Mouse (Mus musculus) stomach, embryonic 14.5 days (tissue): Measurements from ENCODE around the gene Fas. TPM values are rescaled to one million over a fixed set of nuclear protein-coding genes. Genes with fewer than 3 reads are reported as not detected.

Experiments used
- ATAC-seq: fragments of 200-750 bp; cut with Nextera tagmentation; 2 replicates; pipeline ENCODE4 v1.8.0; 2017; ENCODE audit warnings: low read depth, moderate TSS enrichment; ENCODE audit not compliant: insufficient number of reproducible peaks, insufficient read depth, low FRiP score
- H3K27ac ChIP-seq: fragments of 300-500 bp; sonication (generic); 2 replicates; pipeline ENCODE4 v1.5.1; 2014; ENCODE audit warnings: mild to moderate bottlenecking, low read length, moderate library complexity, mixed read lengths
- H3K27me3 ChIP-seq: fragments of 300-500 bp; sonication (generic); 2 replicates; pipeline ENCODE4 v1.6.1; 2014; ENCODE audit warnings: low read length, control low read depth, mixed read lengths; ENCODE audit not compliant: control insufficient read depth, insufficient read depth
- H3K36me3 ChIP-seq: fragments of 300-500 bp; sonication (generic); 2 replicates; pipeline ENCODE4 v1.6.1; 2014; ENCODE audit warnings: mild to moderate bottlenecking, control low read depth, low read length, moderate library complexity, mixed read lengths; ENCODE audit not compliant: control insufficient read depth, insufficient read depth
- H3K4me1 ChIP-seq: fragments of 300-500 bp; sonication (generic); 2 replicates; pipeline ENCODE4 v1.6.1; 2014; ENCODE audit warnings: low read length, control low read depth, mixed read lengths; ENCODE audit not compliant: control insufficient read depth, insufficient read depth
- H3K4me2 ChIP-seq: fragments of 300-500 bp; sonication (generic); replicated peaks from 2 replicates; pipeline ENCODE4 v1.6.1; 2014; ENCODE audit warnings: low read depth, low read length, control low read depth
- H3K4me3 ChIP-seq: fragments of 300-500 bp; sonication (generic); 2 replicates; pipeline ENCODE4 v1.5.1; 2014; ENCODE audit warnings: low read depth, low read length, control low read depth
- H3K9ac ChIP-seq: fragments of 300-500 bp; sonication (generic); replicated peaks from 2 replicates; pipeline ENCODE4 v1.6.1; 2014; ENCODE audit warnings: low read depth, mild to moderate bottlenecking, control low read depth, low read length, moderate library complexity, mixed read lengths
- H3K9me3 ChIP-seq: fragments of 300-500 bp; sonication (generic); 2 replicates; pipeline ENCODE4 v1.6.1; 2016; ENCODE audit warnings: low read depth, low read length, control low read depth; ENCODE audit not compliant: control insufficient read depth
- WGBS: fragments of 180-500 bp; shearing (Covaris S2); extraction: QIAGEN DNeasy Blood & Tissue Kit; methylation state at CpG from one replicate; pipeline ENCODE4 v1.1.7; 2014; 5-methylcytosine and 5-hydroxymethylcytosine counted together
- polyA plus RNA-seq: library from polyadenylated mRNA; unstranded; fragments of >200 nt; fragmentation: Nextera tagmentation; extraction: Ambion mirVana; gene quantifications from 2 replicates; pipeline ENCODE4 v1.2.1, GENCODE M21; 2014

Gene Fas
- polyA plus RNA-seq, 1 experiment from 2014 or later: 3.1 TPM

DNA sequence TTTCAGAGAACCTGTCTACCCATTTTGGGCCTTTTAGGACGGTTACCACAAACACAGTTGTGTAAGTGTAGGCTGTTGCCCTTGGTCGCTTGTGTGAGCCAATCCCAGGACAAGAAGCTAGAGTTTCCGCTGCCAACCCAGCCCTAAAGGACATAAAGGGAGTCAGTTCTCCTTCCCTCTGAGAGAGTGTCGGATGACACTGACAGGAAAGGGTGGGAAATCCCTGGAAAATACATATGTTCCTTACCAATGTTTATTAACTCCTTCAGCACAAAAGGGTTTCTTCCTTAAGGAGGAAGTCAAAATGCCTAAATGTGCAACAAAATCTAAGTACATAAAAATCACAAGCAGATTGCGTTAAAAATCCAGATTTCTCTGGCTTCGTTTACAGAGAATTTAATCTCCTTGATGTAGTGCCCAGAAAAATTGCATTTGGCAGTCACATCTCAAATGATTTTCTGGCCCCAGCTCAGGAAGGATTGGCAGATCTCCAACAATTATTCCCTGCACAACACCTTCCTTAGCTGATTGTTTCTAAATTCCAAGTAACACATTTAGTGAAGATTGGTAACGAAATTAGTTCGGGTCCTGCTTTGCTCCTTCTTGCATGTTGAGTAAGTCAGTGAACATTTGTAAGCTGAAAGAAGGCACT, 55.3 kb downstream of the Fas start:
- WGBS: 37% methylated on average over 8 of the region's 8 CpGs
- no peaks in the 10 kb centered on the region for H3K27me3 ChIP-seq
- H3K36me3 ChIP-seq: no peaks in the 10 kb centered on the region
- H3K9ac ChIP-seq: no peak overlapping the region
- H3K4me2 ChIP-seq: no peak overlapping the region
- H3K4me3 ChIP-seq: no peak overlapping the region
- H3K4me1 ChIP-seq: no peaks in the 10 kb centered on the region
- H3K27ac ChIP-seq: no peak overlapping the region; the same call in 1 of the 2 replicates
- ATAC-seq: no peak
- H3K9me3 ChIP-seq: no peaks in the 10 kb centered on the region

DNA sequence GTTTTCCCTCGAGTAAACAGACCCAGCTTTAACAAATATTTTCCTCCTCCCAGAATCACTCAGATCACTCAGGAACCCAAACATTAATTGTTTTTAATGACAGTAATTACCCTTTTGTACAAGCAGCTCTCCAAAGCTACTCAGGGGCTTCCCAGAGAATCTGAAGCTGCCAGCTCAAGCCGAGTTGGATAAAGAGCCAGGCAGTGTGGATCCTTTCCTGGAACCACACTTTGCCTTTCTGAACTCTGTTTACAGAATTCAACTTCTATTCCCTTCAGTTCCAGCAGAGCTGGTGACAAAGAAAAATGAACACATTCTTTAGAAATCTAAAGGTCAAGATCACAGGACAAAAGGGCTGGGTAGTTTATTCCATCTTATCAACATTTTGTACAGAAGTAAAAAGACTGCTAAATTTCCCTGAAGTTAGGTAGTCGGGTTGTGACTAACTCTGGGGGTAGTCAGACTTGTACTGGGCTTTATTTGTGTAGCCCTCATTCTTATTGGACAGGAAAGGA, 62.9 kb downstream of the Fas start:
- no peaks in the 10 kb centered on the region for H3K27me3 ChIP-seq
- no peak overlapping the region for H3K27ac ChIP-seq
- no peak for ATAC-seq
- no peak overlapping the region for H3K4me2 ChIP-seq
- H3K9ac ChIP-seq: no peak overlapping the region
- H3K9me3 ChIP-seq: no peaks in the 10 kb centered on the region
- WGBS: 6% methylated on average over 3 of the region's 3 CpGs
- no peaks in the 10 kb centered on the region for H3K36me3 ChIP-seq
- no peaks in the 10 kb centered on the region for H3K4me1 ChIP-seq
- no peak overlapping the region for H3K4me3 ChIP-seq

DNA sequence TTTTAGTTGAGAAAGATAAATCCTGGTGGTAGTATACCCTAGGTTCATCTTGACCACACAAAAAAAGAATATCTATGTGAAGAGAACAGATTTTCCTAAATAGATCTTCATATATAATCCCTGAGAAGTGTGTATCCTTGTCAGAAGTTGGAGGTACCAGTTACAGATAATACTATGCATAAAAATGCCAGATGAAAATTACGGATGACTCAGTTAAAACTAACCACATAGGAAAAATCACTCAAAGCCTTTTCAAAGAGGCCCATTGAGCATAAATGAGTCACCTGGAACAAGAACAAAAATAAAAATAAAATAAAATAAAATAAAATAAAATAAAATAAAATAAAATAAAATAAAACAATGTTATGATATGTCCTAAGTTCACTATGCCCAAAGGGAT, 72.2 kb downstream of the Fas start:
- no peak overlapping the region for H3K27ac ChIP-seq
- H3K9me3 ChIP-seq: peaks cover 3% of the 10 kb centered on the region; the same call in 1 of the 2 replicates
- no peaks in the 10 kb centered on the region for H3K36me3 ChIP-seq
- ATAC-seq: no peak
- 100% methylated on average over 1 of the region's 1 CpGs for WGBS
- no peak overlapping the region for H3K9ac ChIP-seq
- H3K4me3 ChIP-seq: no peak overlapping the region
- no peaks in the 10 kb centered on the region for H3K27me3 ChIP-seq
- no peaks in the 10 kb centered on the region for H3K4me1 ChIP-seq
- H3K4me2 ChIP-seq: no peak overlapping the region

DNA sequence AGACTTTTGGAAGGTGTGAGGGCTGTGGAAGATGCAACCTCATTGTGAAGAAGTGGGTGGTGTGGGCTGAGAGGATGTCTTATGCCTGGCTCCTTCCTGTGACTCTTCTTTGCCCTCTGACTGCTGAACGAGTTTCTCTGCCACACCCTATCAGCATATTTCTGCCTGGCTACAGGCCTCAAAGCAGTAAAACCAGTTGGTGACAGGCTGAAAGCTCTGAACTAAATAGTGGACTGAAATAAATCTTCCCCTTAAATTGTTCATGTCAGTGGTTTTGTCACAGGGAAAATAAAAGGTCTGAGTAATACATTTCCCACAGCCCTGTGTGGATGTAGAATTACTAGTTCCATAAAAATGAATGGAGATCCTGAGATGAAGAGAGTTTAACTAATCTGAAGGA, 79.1 kb downstream of the Fas start:
- WGBS: 12% methylated on average over 1 of the region's 1 CpGs
- no peak overlapping the region for H3K4me3 ChIP-seq
- H3K9ac ChIP-seq: no peak overlapping the region
- no peaks in the 10 kb centered on the region for H3K36me3 ChIP-seq
- H3K27ac ChIP-seq: no peak overlapping the region
- H3K27me3 ChIP-seq: no peaks in the 10 kb centered on the region
- H3K9me3 ChIP-seq: no peaks in the 10 kb centered on the region
- ATAC-seq: peak; percentile 46; the same call in 1 of the 2 replicates
- no peaks in the 10 kb centered on the region for H3K4me1 ChIP-seq
- no peak overlapping the region for H3K4me2 ChIP-seq

GRCm38 (mm10) chr19:34370397-34370796, 79.9 kb downstream of the Fas start:
- no peaks in the 10 kb centered on the region for H3K36me3 ChIP-seq
- no peak overlapping the region for H3K9ac ChIP-seq
- H3K4me3 ChIP-seq: no peak overlapping the region
- H3K4me1 ChIP-seq: no peaks in the 10 kb centered on the region
- H3K27ac ChIP-seq: no peak overlapping the region
- no peaks in the 10 kb centered on the region for H3K9me3 ChIP-seq
- WGBS: 42% methylated on average over 3 of the region's 3 CpGs
- no peaks in the 10 kb centered on the region for H3K27me3 ChIP-seq
- H3K4me2 ChIP-seq: no peak overlapping the region
- ATAC-seq: no peak

Other genes with a start within 250 kb of the Fas start
- gene Lipn, start 223.3 kb upstream of the Fas start, polyA plus RNA-seq: 0.22 TPM in 1 of 2 replicates, not detected in the other
- not detected in 2 replicates for gene Lipm, start 189.7 kb upstream of the Fas start, polyA plus RNA-seq
- gene Ankrd22, start 124.6 kb upstream of the Fas start, polyA plus RNA-seq: 3.5 and 3.9 TPM in 2 replicates
- gene Stambpl1, start 98.4 kb upstream of the Fas start, polyA plus RNA-seq: 7.4 and 10.8 TPM in 2 replicates
- 2,393 and 2,414 TPM in 2 replicates for gene Acta2, start 35.1 kb upstream of the Fas start, polyA plus RNA-seq
- 1.7 and 2.8 TPM in 2 replicates for gene Ch25h, start 184.5 kb downstream of the Fas start, polyA plus RNA-seq
- 35.3 and 36.4 TPM in 2 replicates for gene Lipa, start 236.8 kb downstream of the Fas start, polyA plus RNA-seq